Mouse (Mus musculus): Measurements from ENCODE around the gene Ing3.

DNA sequence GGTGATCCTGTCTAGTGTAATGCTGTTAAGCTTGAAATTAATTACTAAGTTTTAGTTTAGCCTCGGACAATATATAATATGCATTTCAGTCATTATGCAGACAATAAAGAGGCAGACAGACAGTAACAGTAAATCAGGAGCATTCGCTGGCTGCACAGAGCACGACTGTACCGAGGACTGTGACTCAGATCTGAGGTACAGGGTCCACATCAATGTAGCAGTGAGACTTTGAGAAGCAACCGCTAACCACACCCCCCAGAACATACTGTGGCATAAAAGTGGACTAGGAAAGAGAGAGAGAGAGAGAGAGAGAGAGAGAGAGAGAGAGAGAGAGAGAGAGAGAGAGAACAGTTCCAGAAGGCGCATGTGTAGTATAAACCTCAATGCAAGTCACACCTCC lies 38.6 kb upstream of the Ing3 start:
- TF ChIP-seq CTCF (IDR thresholded peaks at IDR 0.05) (no peak), EP300 (IDR thresholded peaks at IDR 0.05) (no peak)

Measured in lung, postnatal 0 days (tissue).